Mouse (Mus musculus) T-helper 2 cell (primary cell): ENCODE data around the gene Fxyd3.

Experiments
- in situ Hi-C: fragments of 300-600 bp; cut with MboI, MseI; formaldehyde crosslinking; loops from one replicate; pipeline ENCODE4 v1.15.1; 2025; ENCODE audit warnings: high pct_unique_total_duplicates

Gene Fxyd3

GRCm38 (mm10) chr7:31076492-31076891, at the start of gene Fxyd3:
Gene Fxyd3, minus strand, starts transcription at chr7:31076704.
- in situ Hi-C loops = no loop called here

- in situ Hi-C loops = no loop called here
Measured at GRCm38 (mm10) chr7:31125116-31125515, 48.6 kb upstream of the Fxyd3 start.

GRCm38 (mm10) chr7:31124381-31124780, 47.9 kb upstream of the Fxyd3 start:
- in situ Hi-C loops = no loop called here

GRCm38 (mm10) chr7:31123697-31124096, 47.2 kb upstream of the Fxyd3 start:
- in situ Hi-C loops = no loop called here

- in situ Hi-C loops = no loop called here
Measured at GRCm38 (mm10) chr7:31122641-31123631, 46.4 kb upstream of the Fxyd3 start.

GRCm38 (mm10) chr7:31119556-31119955, 43.1 kb upstream of the Fxyd3 start:
- in situ Hi-C loops = no loop called here

GRCm38 (mm10) chr7:31118486-31118885, 42.0 kb upstream of the Fxyd3 start:
- in situ Hi-C loops = no loop called here

GRCm38 (mm10) chr7:31117465-31117864, 41.0 kb upstream of the Fxyd3 start:
- in situ Hi-C loops = no loop called here

GRCm38 (mm10) chr7:31116721-31117145, 40.2 kb upstream of the Fxyd3 start:
- in situ Hi-C loops = no loop called here

- in situ Hi-C loops = no loop called here
Measured at GRCm38 (mm10) chr7:31115587-31116043, 39.1 kb upstream of the Fxyd3 start.

GRCm38 (mm10) chr7:31115182-31115581, 38.7 kb upstream of the Fxyd3 start, which contains the start of gene Hpn:
Gene Hpn, minus strand, starts transcription at chr7:31115290.
- in situ Hi-C loops = no loop called here

- in situ Hi-C loops = no loop called here
Measured at GRCm38 (mm10) chr7:31114646-31115045, 38.1 kb upstream of the Fxyd3 start.

- in situ Hi-C loops = no loop called here
Measured at GRCm38 (mm10) chr7:31113800-31114199, 37.3 kb upstream of the Fxyd3 start.

- in situ Hi-C loops = no loop called here
Measured at GRCm38 (mm10) chr7:31112036-31112435, 35.5 kb upstream of the Fxyd3 start.

GRCm38 (mm10) chr7:31110861-31111385, 34.4 kb upstream of the Fxyd3 start:
- in situ Hi-C loops = no loop called here

GRCm38 (mm10) chr7:31109796-31110195, 33.3 kb upstream of the Fxyd3 start:
- in situ Hi-C loops = no loop called here

- in situ Hi-C loops = no loop called here
Measured at GRCm38 (mm10) chr7:31109091-31109490, 32.6 kb upstream of the Fxyd3 start.

GRCm38 (mm10) chr7:31107781-31108180, 31.3 kb upstream of the Fxyd3 start:
- in situ Hi-C loops = no loop called here

- in situ Hi-C loops = no loop called here
Measured at GRCm38 (mm10) chr7:31106166-31106565, 29.7 kb upstream of the Fxyd3 start.

GRCm38 (mm10) chr7:31105061-31105768, 28.7 kb upstream of the Fxyd3 start:
- in situ Hi-C loops = no loop called here

GRCm38 (mm10) chr7:31100786-31101185, 24.3 kb upstream of the Fxyd3 start:
- in situ Hi-C loops = no loop called here

- in situ Hi-C loops = no loop called here
Measured at GRCm38 (mm10) chr7:31099612-31099982, 23.1 kb upstream of the Fxyd3 start.
